Mouse (Mus musculus) kidney, embryonic 16.5 days (tissue): Measurements from ENCODE around the gene Fubp1. TPM values are rescaled to one million over a fixed set of nuclear protein-coding genes. Genes with fewer than 3 reads are reported as not detected.
A peak's percentile ranks its signal among the peaks of the same experiment; 100 is the strongest.

ENCODE experiments used
- ATAC-seq: fragments of 200-750 bp; cut with Nextera tagmentation; 2 replicates; pipeline ENCODE4 v1.8.0; 2017; ENCODE audit warnings: moderate TSS enrichment; ENCODE audit not compliant: low FRiP score, low TSS enrichment
- H3K27ac ChIP-seq: fragments of 300-500 bp; sonication (generic); 2 replicates; pipeline ENCODE4 v1.5.1; 2014; ENCODE audit warnings: low read length
- H3K27me3 ChIP-seq: fragments of 300-500 bp; sonication (generic); 2 replicates; pipeline ENCODE4 v1.6.1; 2014; ENCODE audit warnings: low read length, control low read depth, mixed read lengths; ENCODE audit not compliant: insufficient read depth
- H3K36me3 ChIP-seq: fragments of 300-500 bp; sonication (generic); 2 replicates; pipeline ENCODE4 v1.6.1; 2014; ENCODE audit warnings: low read length, control low read depth, mixed read lengths; ENCODE audit not compliant: insufficient read depth
- H3K4me1 ChIP-seq: fragments of 300-500 bp; sonication (generic); 2 replicates; pipeline ENCODE4 v1.6.1; 2014; ENCODE audit warnings: low read length, control low read depth, mixed read lengths; ENCODE audit not compliant: insufficient read depth
- H3K4me2 ChIP-seq: fragments of 300-500 bp; sonication (generic); replicated peaks from 2 replicates; pipeline ENCODE4 v1.6.1; 2014; ENCODE audit warnings: low read depth, low read length
- H3K4me3 ChIP-seq: fragments of 300-500 bp; sonication (generic); 2 replicates; pipeline ENCODE4 v1.5.1; 2014; ENCODE audit warnings: mild to moderate bottlenecking, low read length
- H3K9ac ChIP-seq: fragments of 300-500 bp; sonication (generic); replicated peaks from 2 replicates; pipeline ENCODE4 v1.6.1; 2014; ENCODE audit warnings: low read length
- H3K9me3 ChIP-seq: fragments of 300-500 bp; sonication (generic); 2 replicates; pipeline ENCODE4 v1.6.1; 2016; ENCODE audit warnings: low read length, control low read depth
- WGBS: fragments of 180-500 bp; shearing (Covaris S2); extraction: QIAGEN DNeasy Blood & Tissue Kit; methylation state at CpG from one replicate; pipeline ENCODE4 v1.1.7; 2014; 5-methylcytosine and 5-hydroxymethylcytosine counted together
- polyA plus RNA-seq: library from polyadenylated mRNA; unstranded; fragments of >200 nt; fragmentation: Nextera tagmentation; extraction: Ambion mirVana; gene quantifications from 2 replicates; pipeline ENCODE4 v1.2.1, GENCODE M21; 2015

Gene Fubp1
- polyA plus RNA-seq, result 258 and 286 TPM in 2 replicates

DNA sequence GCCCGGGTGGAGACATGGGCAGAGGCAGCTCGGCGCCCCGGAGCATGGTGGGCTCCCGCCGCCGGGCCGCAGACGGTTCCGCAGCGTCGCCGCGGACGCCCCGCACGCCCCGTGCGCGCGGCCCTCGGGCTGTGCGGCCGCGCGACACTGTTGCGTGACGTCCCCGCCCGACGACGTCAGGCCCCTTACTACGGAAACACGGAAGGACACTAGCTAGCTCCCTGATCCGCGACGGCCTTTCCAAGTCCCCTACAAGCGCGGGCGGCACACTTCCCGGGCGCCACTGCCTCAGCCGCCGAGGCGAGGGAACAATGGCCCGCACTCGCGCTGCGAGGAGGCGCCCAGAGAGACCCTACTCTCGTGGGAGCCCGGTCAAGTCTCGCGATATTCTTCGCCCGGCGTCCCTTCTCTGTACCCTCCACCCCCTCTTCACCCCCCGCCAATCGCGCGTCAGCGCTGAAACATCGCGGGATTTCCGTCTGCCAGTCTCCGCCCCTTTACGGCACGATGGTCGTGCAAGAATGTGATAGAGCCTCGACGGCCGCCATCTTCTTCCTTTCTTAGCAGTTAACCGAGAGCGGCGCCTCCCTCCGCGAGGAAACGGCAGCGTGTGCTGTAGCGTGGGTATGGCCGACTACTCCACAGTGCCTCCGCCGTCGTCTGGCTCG, at the start of gene Fubp1, which contains the start of gene Dnajb4:
Fubp1 (plus strand) TSS at position 456 of the 668 bp plus-strand sequence.
Dnajb4 (minus strand) TSS at position 336 of the 668 bp plus-strand sequence.
- no peaks in the 10 kb centered on the region for H3K9me3 ChIP-seq
- WGBS, result under 1% methylated on average over 85 of the region's 85 CpGs
- H3K4me2 ChIP-seq, result peak within 1 kb of the TSS; percentile 89
- peak within 1 kb of the TSS; percentile 98 for H3K27ac ChIP-seq
- no peaks in the 10 kb centered on the region for H3K27me3 ChIP-seq
- no peaks in the 10 kb centered on the region for H3K36me3 ChIP-seq
- H3K4me3 ChIP-seq, result peak within 1 kb of the TSS; percentile 93
- peak; percentile 98 for ATAC-seq
- peak within 1 kb of the TSS; percentile 100 for H3K9ac ChIP-seq
- peaks cover 27% of the 10 kb centered on the region for H3K4me1 ChIP-seq

DNA sequence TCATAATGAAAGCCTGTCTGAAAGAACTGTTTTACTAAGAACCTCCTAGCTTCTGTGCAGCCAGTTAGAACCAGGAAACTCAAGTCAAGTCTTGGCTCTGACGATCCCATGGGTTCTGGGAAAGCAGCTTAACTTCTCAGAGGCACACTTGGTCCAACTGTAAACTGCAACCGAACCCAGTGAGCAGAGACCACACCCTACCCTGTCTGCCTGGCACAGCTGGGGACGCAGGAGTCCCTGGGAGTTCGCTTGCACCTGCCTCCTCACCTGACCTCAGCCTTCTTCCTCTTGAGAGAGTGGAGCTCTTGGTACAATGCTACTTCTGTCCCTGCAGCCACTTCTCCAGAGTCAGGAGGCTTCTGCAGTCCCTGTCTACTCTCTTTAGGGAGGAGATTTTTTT, 49.6 kb upstream of the Fubp1 start:
- no peaks in the 10 kb centered on the region for H3K36me3 ChIP-seq
- 0 out of 2 replicates have a peak, but pooled peaks cover 3% of the 10 kb centered on the region for H3K27me3 ChIP-seq
- H3K27ac ChIP-seq, result no peak overlapping the region
- ATAC-seq, result no peak
- no peak overlapping the region for H3K4me3 ChIP-seq
- 55% methylated on average over 4 of the region's 4 CpGs for WGBS
- no peak overlapping the region for H3K4me2 ChIP-seq
- H3K9me3 ChIP-seq, result no peaks in the 10 kb centered on the region
- H3K9ac ChIP-seq, result no peak overlapping the region
- H3K4me1 ChIP-seq, result peaks cover 1% of the 10 kb centered on the region

DNA sequence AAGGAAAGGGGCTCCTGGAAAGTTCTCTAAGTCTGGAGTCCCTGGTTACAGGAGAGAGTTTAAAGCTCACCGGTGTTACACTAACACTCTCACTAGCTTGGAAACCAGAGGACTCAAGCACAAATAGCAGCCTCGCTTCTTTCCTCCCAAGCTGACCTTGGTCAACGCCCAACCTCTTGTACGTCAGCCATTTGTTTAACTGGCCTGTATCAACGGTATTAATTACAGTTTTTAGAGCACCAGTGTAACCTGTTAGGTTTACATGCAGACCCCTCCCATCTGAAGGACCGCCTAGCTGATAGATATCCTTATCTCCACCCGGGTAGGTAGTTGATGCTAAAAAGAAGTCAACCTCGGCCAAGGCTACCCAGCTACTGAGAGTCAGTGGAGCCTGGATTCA, 46.9 kb upstream of the Fubp1 start:
- no peaks in the 10 kb centered on the region for H3K36me3 ChIP-seq
- H3K4me3 ChIP-seq, result no peak overlapping the region
- H3K27ac ChIP-seq, result no peak overlapping the region
- H3K27me3 ChIP-seq, result 0 out of 2 replicates have a peak, but pooled peaks cover 3% of the 10 kb centered on the region
- no peak for ATAC-seq
- WGBS, result 72% methylated on average over 8 of the region's 8 CpGs
- H3K9me3 ChIP-seq, result no peaks in the 10 kb centered on the region
- no peak overlapping the region for H3K4me2 ChIP-seq
- peaks cover 18% of the 10 kb centered on the region for H3K4me1 ChIP-seq
- no peak overlapping the region for H3K9ac ChIP-seq

DNA sequence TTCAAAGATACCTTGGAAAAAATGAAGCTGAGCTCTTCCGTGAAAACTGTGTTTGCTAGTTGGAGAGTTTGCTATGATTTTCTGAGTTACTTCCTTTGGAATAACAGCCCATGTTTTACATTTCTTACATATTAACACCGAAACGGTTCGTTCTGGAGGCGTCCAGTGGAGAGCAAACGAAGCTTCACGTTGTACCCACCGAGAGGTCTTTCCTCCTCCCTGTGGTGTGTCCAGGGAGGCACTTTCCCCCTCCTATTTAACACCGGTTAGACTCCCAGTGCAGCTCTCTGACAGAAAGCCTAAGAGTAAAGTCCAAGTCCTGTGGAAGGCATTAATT, 45.2 kb upstream of the Fubp1 start:
- Histone ChIP-seq H3K4me3 (peak overlapping the region; percentile 61), H3K4me2 (peak overlapping the region; percentile 98), H3K4me1 (peaks cover 18% of the 10 kb centered on the region), H3K9me3 (0 out of 2 replicates have a peak, but pooled peaks cover 8% of the 10 kb centered on the region), H3K27me3 (0 out of 2 replicates have a peak, but pooled peaks cover 3% of the 10 kb centered on the region), H3K27ac (no peak overlapping the region), H3K36me3 (no peaks in the 10 kb centered on the region), H3K9ac (peak overlapping the region; percentile 70)
- WGBS, result 28% methylated on average over 9 of the region's 9 CpGs
- no peak; the same call in 1 of the 2 replicates for ATAC-seq

DNA sequence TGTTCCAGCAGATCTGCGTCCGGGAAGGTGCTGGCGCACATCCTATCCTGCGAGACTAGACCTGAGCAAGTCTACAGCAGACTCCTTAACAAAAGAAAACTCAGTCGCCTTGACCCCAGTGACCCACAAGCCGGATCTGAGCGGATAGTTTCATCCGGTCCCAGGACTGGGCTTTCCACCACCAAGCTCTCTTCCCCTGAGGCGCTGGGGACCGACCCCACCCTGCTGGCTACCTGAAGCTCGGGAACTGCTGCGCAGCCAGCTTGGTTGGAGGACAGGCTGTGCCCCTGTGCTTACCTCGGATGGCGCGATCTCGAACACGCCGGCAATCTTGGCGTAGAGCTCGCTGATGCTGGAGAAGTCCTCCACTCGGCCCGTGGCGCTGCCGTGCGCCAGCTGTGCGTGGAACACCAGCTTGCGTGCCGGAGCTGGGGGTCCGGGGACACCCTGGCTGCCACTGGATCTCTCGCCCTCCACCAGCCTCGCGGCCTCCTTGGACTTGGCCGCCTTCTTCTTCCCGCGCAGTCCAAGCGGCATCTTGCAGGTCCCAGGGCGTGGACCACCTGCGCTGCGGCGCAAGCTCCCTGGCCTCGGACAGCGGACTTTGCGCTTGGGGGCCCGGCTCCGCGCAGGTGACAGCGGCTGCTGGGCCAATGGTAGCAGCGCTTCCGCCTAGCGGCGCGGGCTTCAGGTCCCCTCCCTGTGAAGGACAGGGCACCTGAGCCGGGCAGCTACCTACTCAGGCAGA, 44.7 kb upstream of the Fubp1 start:
- H3K9ac ChIP-seq, result peak overlapping the region; percentile 70
- peak overlapping the region; percentile 34; the same call in 1 of the 2 replicates for H3K27ac ChIP-seq
- peak; percentile 86 for ATAC-seq

DNA sequence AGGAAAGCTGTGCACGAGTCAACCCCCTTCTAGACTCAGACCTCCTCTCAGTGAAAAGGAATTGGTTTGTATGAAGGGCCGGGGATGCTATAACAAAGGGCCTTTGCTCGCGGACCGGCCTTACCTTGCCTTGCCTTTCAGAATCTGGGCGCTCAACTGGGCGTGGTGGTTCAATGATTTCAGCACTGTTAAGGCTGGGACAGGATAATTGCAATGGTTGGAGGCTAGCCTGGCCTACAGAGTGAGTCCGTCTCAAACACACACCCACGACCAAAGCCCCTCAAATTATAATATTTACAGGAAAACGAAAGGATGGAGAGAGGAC, 44.2 kb upstream of the Fubp1 start, which contains the start of gene Gipc2:
Gipc2 (minus strand) TSS at position 132 of the 325 bp plus-strand sequence.
- peak within 1 kb of the TSS; percentile 34; the same call in 1 of the 2 replicates for H3K27ac ChIP-seq
- H3K9ac ChIP-seq, result peak within 1 kb of the TSS; percentile 70
- peak within 1 kb of the TSS; percentile 61 for H3K4me3 ChIP-seq
- no peak for ATAC-seq
- H3K4me2 ChIP-seq, result peak within 1 kb of the TSS; percentile 98
- WGBS, result 10% methylated on average over 10 of the region's 10 CpGs
- no peaks in the 10 kb centered on the region for H3K36me3 ChIP-seq
- 0 out of 2 replicates have a peak, but pooled peaks cover 3% of the 10 kb centered on the region for H3K27me3 ChIP-seq
- peaks cover 18% of the 10 kb centered on the region for H3K4me1 ChIP-seq
- 0 out of 2 replicates have a peak, but pooled peaks cover 8% of the 10 kb centered on the region for H3K9me3 ChIP-seq

More for the DNA sequence above, 44.7 kb upstream of the Fubp1 start:
- Histone ChIP-seq H3K4me1 (peaks cover 18% of the 10 kb centered on the region), H3K9me3 (0 out of 2 replicates have a peak, but pooled peaks cover 8% of the 10 kb centered on the region), H3K36me3 (no peaks in the 10 kb centered on the region), H3K4me3 (peak overlapping the region; percentile 61), H3K4me2 (peak overlapping the region; percentile 98), H3K27me3 (0 out of 2 replicates have a peak, but pooled peaks cover 3% of the 10 kb centered on the region)
- WGBS, result 2% methylated on average over 53 of the region's 53 CpGs

DNA sequence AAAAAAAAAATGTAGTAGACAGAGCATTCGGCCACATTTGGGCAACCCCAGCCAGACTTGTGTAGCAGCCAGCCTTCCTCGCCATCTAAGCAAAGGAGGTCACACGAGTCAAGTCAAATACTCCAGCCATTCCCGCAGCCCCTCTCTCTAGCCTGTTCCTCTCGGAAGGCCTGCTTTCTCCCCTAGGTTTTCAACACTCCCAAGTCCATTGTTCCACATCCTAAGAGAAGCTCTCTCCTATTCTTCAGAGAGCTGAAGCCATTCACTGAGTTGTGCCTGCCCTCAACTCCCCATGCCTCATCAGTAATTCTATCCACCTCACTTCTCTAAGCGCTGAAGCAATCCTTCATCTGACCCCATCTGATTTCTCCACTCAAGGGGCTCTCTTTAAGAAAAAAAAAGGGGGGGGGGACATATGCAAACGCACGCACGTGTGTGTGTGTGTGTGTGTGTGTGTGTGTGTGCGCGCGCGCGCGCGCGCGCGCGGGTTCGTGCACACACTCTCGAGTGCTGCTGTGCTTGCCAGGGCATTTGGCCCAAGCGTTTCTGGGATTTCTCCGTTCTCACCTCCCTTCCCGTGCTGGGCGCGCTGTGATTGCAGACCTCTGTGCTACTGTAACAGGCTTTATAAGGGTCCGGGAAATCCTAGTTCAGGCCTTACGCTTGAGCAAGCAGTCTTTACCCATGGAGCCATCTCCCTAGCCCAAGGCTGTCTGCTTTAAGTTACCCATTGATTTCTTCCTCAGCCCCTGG, 43.3 kb upstream of the Fubp1 start:
- Histone ChIP-seq H3K27me3 (0 out of 2 replicates have a peak, but pooled peaks cover 3% of the 10 kb centered on the region), H3K4me1 (peaks cover 18% of the 10 kb centered on the region), H3K36me3 (no peaks in the 10 kb centered on the region), H3K9ac (peak overlapping the region; percentile 61), H3K9me3 (0 out of 2 replicates have a peak, but pooled peaks cover 8% of the 10 kb centered on the region), H3K27ac (no peak overlapping the region), H3K4me3 (peak overlapping the region; percentile 34), H3K4me2 (peak overlapping the region; percentile 98)
- 17% methylated on average over 29 of the region's 29 CpGs for WGBS
- ATAC-seq, result no peak

DNA sequence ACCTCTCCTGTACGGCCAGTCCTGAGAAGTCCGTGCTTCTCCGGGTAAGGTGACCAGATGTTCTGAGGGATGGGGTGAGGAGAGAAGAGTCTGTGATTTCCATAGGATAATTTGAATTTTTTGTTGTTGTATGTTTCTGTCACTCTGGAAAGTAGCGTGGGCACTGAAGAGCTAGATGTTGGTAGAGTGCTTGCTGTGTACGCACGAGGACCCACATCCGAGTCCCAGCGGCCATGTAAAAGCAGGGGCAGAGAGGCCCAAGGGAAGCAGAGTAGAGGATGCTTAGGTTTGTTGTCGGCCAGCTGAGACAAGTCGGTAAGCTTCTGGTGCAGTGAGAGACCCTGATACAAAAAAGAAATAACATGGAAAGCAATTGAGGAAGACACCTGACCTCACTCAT, 42.2 kb upstream of the Fubp1 start:
- Histone ChIP-seq H3K9me3 (0 out of 2 replicates have a peak, but pooled peaks cover 8% of the 10 kb centered on the region), H3K4me1 (peaks cover 18% of the 10 kb centered on the region), H3K9ac (no peak overlapping the region), H3K36me3 (no peaks in the 10 kb centered on the region), H3K4me3 (no peak overlapping the region), H3K4me2 (no peak overlapping the region), H3K27ac (no peak overlapping the region), H3K27me3 (0 out of 2 replicates have a peak, but pooled peaks cover 3% of the 10 kb centered on the region)
- WGBS, result 93% methylated on average over 10 of the region's 10 CpGs
- no peak for ATAC-seq

DNA sequence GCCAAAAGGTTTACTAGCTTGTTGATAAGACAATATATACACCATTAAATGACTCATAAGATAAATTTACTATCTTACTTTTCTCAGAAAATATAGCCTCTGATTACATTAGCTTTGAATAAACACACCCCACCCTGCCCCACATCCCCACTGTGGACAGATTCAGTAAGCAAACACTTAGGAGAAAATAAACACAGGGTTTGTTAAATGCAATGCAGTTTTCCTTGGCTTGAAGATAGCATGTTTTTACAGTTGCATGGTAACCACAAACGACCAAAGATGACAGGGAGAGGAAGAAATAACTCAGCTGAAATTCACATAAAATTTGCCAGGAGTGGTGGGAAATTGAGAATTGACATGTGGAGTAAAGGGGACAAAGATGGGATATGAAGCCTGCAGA, 39.8 kb upstream of the Fubp1 start:
- H3K9ac ChIP-seq, result no peak overlapping the region

More for the DNA sequence above, 39.8 kb upstream of the Fubp1 start:
- no peak; the same call in 1 of the 2 replicates for ATAC-seq
- Histone ChIP-seq H3K4me2 (no peak overlapping the region), H3K36me3 (no peaks in the 10 kb centered on the region), H3K27ac (0 out of 2 replicates have a peak overlapping the region, but pooled peaks have one; percentile 34), H3K4me1 (peaks cover 18% of the 10 kb centered on the region), H3K4me3 (no peak overlapping the region), H3K27me3 (no peaks in the 10 kb centered on the region), H3K9me3 (0 out of 2 replicates have a peak, but pooled peaks cover 8% of the 10 kb centered on the region)
- WGBS, result 30% methylated on average over 1 of the region's 1 CpGs
